Mouse (Mus musculus): Measurements from ENCODE around the gene Colgalt1.

- no peak for TF ChIP-seq CHD1 (IDR thresholded peaks at IDR 0.05; ENCODE audit: low read depth, low read length)
- no peak for TF ChIP-seq CTCF (IDR thresholded peaks at IDR 0.05 in 2 of 3, conservative IDR thresholded peaks at IDR 0.05 in 1 of 3; ENCODE audit: control insufficient read depth in 1 of 3, insufficient read depth in 1 of 3, low read depth in 2 of 3, low read length in 3 of 3, poor library complexity in 1 of 3, severe bottlenecking in 1 of 3)
- TF ChIP-seq MAX (IDR thresholded peaks at IDR 0.05; ENCODE audit: low read length), result no peak
- no peak for TF ChIP-seq POLR2A (IDR thresholded peaks at IDR 0.05; ENCODE audit: control insufficient read depth in 1 of 2, insufficient read depth in 1 of 2, low read depth in 1 of 2, low read length in 2 of 2, poor library complexity in 1 of 2)
- TF ChIP-seq TCF12 (IDR thresholded peaks at IDR 0.05; ENCODE audit: low read depth, low read length), result peak; percentile 23; the same call in 1 of the 2 replicates
- peak; percentile 29; the same call in 1 of the 2 replicates for TF ChIP-seq MXI1 (IDR thresholded peaks at IDR 0.05; ENCODE audit: low read depth, low read length)
- TF ChIP-seq ZC3H11A (IDR thresholded peaks at IDR 0.05; ENCODE audit: low read depth, low read length), result no peak
- no peak for TF ChIP-seq GATA1 (IDR thresholded peaks at IDR 0.05; ENCODE audit: low read depth, low read length)
Measured at GRCm38 (mm10) chr8:71668220-71668975, 57.6 kb downstream of the Colgalt1 start.
